Mouse (Mus musculus): ENCODE measurements around the gene Nanos2.

- TF ChIP-seq TAL1 (IDR thresholded peaks at IDR 0.05; ENCODE audit: low read length) (no peak), GATA1 (IDR thresholded peaks at IDR 0.05; ENCODE audit: low read length) (no peak)
Measured at GRCm38 (mm10) chr7:19017909-19018308, 30.7 kb downstream of the Nanos2 start.

Data from erythroblast, embryonic 14.5 days (primary cell).